Mouse (Mus musculus) retina, adult 2 months (tissue): Measurements from ENCODE around the gene Spin2-ps6.
"Not testable (repeated sequence)": the region's sequence is repeated elsewhere in the genome, so short reads cannot be mapped to it uniquely, and the experiment has no call there.

Source experiments
- DNase-seq: peaks from one replicate; pipeline ENCODE4 v3.0.0-alpha.2; 2012; ENCODE audit warnings: low read depth, low spot score

Gene Spin2-ps6

GRCm38 (mm10) chrX:33234569-33234968, at the start of gene Spin2-ps6:
Gene Spin2-ps6, plus strand, starts transcription at chrX:33234869.
- not testable (repeated sequence) for DNase-seq
